8 mouse cellular contexts compared by ENCODE assay signal in genomic region chr6:142571629-142572360, GRCm38 (mm10). TPM values are rescaled to one million over a fixed set of nuclear protein-coding genes. Genes with fewer than 3 reads are reported as not detected.
DNase-seq lines count a peak whose midpoint lies in the region; ATAC-seq lines count a peak whose summit lies in the region.

No protein-coding gene starts in this region.

- 0 out of 2 replicates have a peak, but pooled peaks have one; percentile 8 for ATAC-seq in heart, embryonic 11.5 days (replicated peaks; ENCODE audit: insufficient number of reproducible peaks, low FRiP score, low TSS enrichment)
- no peak for ATAC-seq in embryonic facial prominence, embryonic 14.5 days (ENCODE audit: low read depth)
- 0 out of 2 replicates have a peak, but pooled peaks have one; percentile 27 for ATAC-seq in megakaryocyte progenitor cell, adult 5-6 weeks (replicated peaks; ENCODE audit: poor library complexity)
- no peak for ATAC-seq in erythroblast, adult 5-6 weeks (replicated peaks; ENCODE audit: low FRiP score, poor library complexity, severe bottlenecking)

- H3K4me3 ChIP-seq in heart, embryonic 11.5 days (ENCODE audit: low read depth, low read length) = peak overlapping the region; percentile 55
- H3K4me3 ChIP-seq in embryonic facial prominence, embryonic 14.5 days (ENCODE audit: low read depth, low read length) = peak overlapping the region; percentile 49

- H3K4me2 ChIP-seq in heart, embryonic 11.5 days = peak overlapping the region; percentile 92
- peak overlapping the region; percentile 66 for H3K4me2 ChIP-seq in embryonic facial prominence, embryonic 14.5 days (ENCODE audit: low read depth, low read length)

- peaks cover 20% of the 10 kb centered on the region for H3K4me1 ChIP-seq in heart, embryonic 11.5 days (ENCODE audit: control insufficient read depth, insufficient read depth, low read length)
- H3K4me1 ChIP-seq in embryonic facial prominence, embryonic 14.5 days (ENCODE audit: control insufficient read depth, insufficient read depth, low read length) = no peaks in the 10 kb centered on the region

- no peak for DNase-seq in heart, adult 9 months (ENCODE audit: low spot score in 2 of 2)
- DNase-seq in embryonic facial prominence, embryonic 14.5 days (ENCODE audit: low spot score) = no peak
- DNase-seq in kidney, adult 11 months = peak; percentile 17
- DNase-seq in spleen, postnatal 10 days (ENCODE audit: low spot score in 2 of 2) = no peak
- DNase-seq in layer of hippocampus, adult 9-11 months = no peak

- H3K9ac ChIP-seq in heart, embryonic 11.5 days (ENCODE audit: low read depth, low read length) = no peak overlapping the region
- peak overlapping the region; percentile 52 for H3K9ac ChIP-seq in embryonic facial prominence, embryonic 14.5 days (ENCODE audit: low read depth, low read length)

- 5% methylated on average over 21 of the region's 21 CpGs for WGBS in heart, embryonic 11.5 days (ENCODE audit: insufficient replicate concordance)
- 3% methylated on average over 21 of the region's 21 CpGs for WGBS in embryonic facial prominence, embryonic 14.5 days

- H3K9me3 ChIP-seq in heart, embryonic 11.5 days (replicated peaks; ENCODE audit: control insufficient read depth, low read length) = no peaks in the 10 kb centered on the region
- no peaks in the 10 kb centered on the region for H3K9me3 ChIP-seq in embryonic facial prominence, embryonic 14.5 days (ENCODE audit: control insufficient read depth, low read length)

- no peaks in the 10 kb centered on the region for H3K36me3 ChIP-seq in heart, embryonic 11.5 days (ENCODE audit: control insufficient read depth, insufficient read depth, low read length)
- no peaks in the 10 kb centered on the region for H3K36me3 ChIP-seq in embryonic facial prominence, embryonic 14.5 days (ENCODE audit: control insufficient read depth, insufficient read depth, low read length)

- H3K27ac ChIP-seq in heart, embryonic 11.5 days (ENCODE audit: low read depth, low read length) = no peak overlapping the region
- no peak overlapping the region for H3K27ac ChIP-seq in embryonic facial prominence, embryonic 14.5 days (replicated peaks; ENCODE audit: low read depth, low read length)

- peaks cover 33% of the 10 kb centered on the region for H3K27me3 ChIP-seq in heart, embryonic 11.5 days (ENCODE audit: control insufficient read depth, insufficient read depth, low read length)
- H3K27me3 ChIP-seq in embryonic facial prominence, embryonic 14.5 days (replicated peaks; ENCODE audit: control insufficient read depth, insufficient read depth, low read length) = peaks cover 49% of the 10 kb centered on the region

RNA-seq across cellular contexts. Expression of gene Kcnj8, which starts 0.4 kb away (rescaled TPM):
- polyA plus RNA-seq in heart, embryonic 11.5 days (2014; fragmentation: Nextera tagmentation; extraction: Ambion mirVana) = 2.2 and 3.0 TPM in 2 replicates
- 16.8 and 21.0 TPM in 2 replicates for polyA plus RNA-seq in embryonic facial prominence, embryonic 14.5 days (2014; fragmentation: Nextera tagmentation; extraction: Ambion mirVana)
- 0.05 TPM in 1 of 2 replicates, not detected in the other for total RNA-seq in megakaryocyte progenitor cell, adult 5-6 weeks (2015)
- not detected in 2 replicates for total RNA-seq in megakaryocyte progenitor cell, adult 5-6 weeks (2017)
- not detected in 2 replicates for total RNA-seq in erythroblast, adult 5-6 weeks (2015; ENCODE audit: low replicate concordance)
- total RNA-seq in erythroblast, adult 5-6 weeks (2017; ENCODE audit: low replicate concordance) = not detected in 2 replicates

Comparison
In these comparisons a context has a peak if more than half of its experiments do, and no peak if none do; other contexts are left out.
1. ATAC-seq: peak in heart, embryonic 11.5 days (single experiment) and megakaryocyte progenitor cell, adult 5-6 weeks (single experiment); none in embryonic facial prominence, embryonic 14.5 days (single experiment) and erythroblast, adult 5-6 weeks (single experiment).